Mouse (Mus musculus): ENCODE data around the gene Cxcr1. TPM values are rescaled to one million over a fixed set of nuclear protein-coding genes. Genes with fewer than 3 reads are reported as not detected.
A peak's percentile ranks its signal among the peaks of the same experiment; 100 is the strongest.

Cxcr1 gene
- polyA plus RNA-seq, 1 experiment = not detected

DNA sequence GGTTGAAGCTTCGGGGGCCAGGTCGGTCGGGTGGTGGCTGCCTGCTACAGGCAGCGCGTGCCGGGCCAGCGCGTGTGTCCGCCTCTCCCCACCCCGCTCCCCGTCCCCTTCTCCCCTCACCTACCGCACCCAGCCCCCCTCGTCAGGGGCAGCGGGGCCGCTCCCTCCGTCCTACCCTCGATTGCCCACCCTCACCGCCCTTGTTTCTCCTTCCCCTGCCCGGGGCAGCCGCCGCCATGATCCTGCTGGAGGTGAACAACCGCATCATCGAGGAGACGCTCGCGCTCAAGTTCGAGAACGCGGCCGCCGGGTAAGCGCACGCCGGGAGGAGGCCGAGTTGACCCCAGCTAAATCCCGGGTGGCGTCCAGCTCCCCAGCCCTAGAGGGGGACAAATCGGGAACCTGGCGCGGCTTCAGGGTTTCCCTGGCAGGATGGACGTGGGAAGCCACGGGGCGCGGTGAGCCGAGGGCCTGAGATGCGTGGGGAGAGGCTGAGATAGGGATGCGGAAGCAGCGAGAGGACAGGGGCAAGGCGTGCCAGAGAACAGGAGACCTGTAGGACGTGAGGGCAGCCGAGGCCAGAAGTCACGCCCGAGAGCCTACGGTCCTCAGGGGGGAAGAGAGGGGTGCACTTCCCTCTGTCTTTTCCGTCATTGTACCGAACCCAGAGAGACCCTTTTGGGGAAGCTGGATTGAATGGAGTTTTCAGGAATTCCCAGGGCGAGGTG is 42.3 kb upstream of the Cxcr1 start:
- H3K36me3 ChIP-seq (ENCODE audit: control insufficient read depth, insufficient read depth, low read length) = no peaks in the 10 kb centered on the region
- H3K4me1 ChIP-seq (replicated peaks; ENCODE audit: control insufficient read depth, insufficient read depth, low read length) = peaks cover 18% of the 10 kb centered on the region
- under 1% methylated on average over 46 of the region's 57 CpGs for WGBS
- H3K27ac ChIP-seq (ENCODE audit: control insufficient read depth, insufficient read depth, low read length) = peak overlapping the region; percentile 45
- H3K27me3 ChIP-seq (ENCODE audit: control insufficient read depth, insufficient read depth, low read length) = no peaks in the 10 kb centered on the region
- TF ChIP-seq POLR2A (IDR thresholded peaks at IDR 0.05; ENCODE audit: control insufficient read depth, extremely low read depth, insufficient read depth, low read length, poor library complexity) (no peak), CTCF (IDR thresholded peaks at IDR 0.05; ENCODE audit: borderline replicate concordance, control insufficient read depth, extremely low read depth, insufficient read depth, low read length, poor library complexity) (no peak)
- H3K4me3 ChIP-seq (ENCODE audit: control insufficient read depth, insufficient read depth, low read length) = peak overlapping the region; percentile 86
- DNase-seq = peak; percentile 49

DNA sequence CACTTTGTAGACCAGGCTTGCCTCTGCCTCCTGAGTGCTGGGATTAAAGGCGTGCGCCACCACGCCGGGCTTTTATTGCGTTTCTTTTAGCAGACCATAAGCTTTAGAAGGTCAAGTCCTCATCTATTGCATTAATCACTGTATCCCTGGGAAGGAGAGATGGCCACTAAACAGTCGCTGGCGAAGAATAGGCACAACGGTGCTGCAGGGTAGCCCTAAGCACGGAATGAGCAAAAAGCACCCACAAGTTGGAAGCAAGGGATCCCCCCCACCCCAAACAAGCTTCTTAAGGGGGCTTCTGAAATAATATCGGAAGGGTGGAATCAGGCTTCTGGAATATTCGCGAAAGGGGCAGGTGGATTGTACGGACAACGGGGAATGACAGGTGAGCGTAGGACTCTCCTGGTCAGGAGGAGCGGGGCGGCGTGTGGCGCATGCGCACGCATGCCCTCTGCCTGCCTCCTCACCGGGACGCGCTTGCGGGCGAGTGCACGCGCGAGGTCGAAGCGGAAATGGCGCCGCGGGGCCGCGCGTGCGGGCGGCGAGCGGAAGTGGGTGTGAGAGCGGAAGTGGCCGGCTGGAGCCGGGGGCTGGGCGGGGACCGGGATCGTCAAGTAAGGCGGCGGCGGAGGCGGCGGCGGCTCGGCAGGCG is 41.6 kb upstream of the Cxcr1 start, which contains the start of gene Arpc2:
TSS of gene Arpc2 (plus strand) at position 147 of the 652 bp plus-strand sequence.
- WGBS = 7% methylated on average over 53 of the region's 55 CpGs
- Histone ChIP-seq H3K27ac (ENCODE audit: control insufficient read depth, insufficient read depth, low read length) (peak within 1 kb of the TSS; percentile 45), H3K4me1 (replicated peaks; ENCODE audit: control insufficient read depth, insufficient read depth, low read length) (peaks cover 16% of the 10 kb centered on the region), H3K4me3 (ENCODE audit: control insufficient read depth, insufficient read depth, low read length) (peak within 1 kb of the TSS; percentile 86), H3K36me3 (ENCODE audit: control insufficient read depth, insufficient read depth, low read length) (no peaks in the 10 kb centered on the region), H3K27me3 (ENCODE audit: control insufficient read depth, insufficient read depth, low read length) (no peaks in the 10 kb centered on the region)
- peak; percentile 98 for DNase-seq
- TF ChIP-seq CTCF (IDR thresholded peaks at IDR 0.05; ENCODE audit: borderline replicate concordance, control insufficient read depth, extremely low read depth, insufficient read depth, low read length, poor library complexity) (0 out of 2 replicates have a peak, but pooled peaks have one; percentile 40), POLR2A (IDR thresholded peaks at IDR 0.05; ENCODE audit: control insufficient read depth, extremely low read depth, insufficient read depth, low read length, poor library complexity) (peak; percentile 89)

DNA sequence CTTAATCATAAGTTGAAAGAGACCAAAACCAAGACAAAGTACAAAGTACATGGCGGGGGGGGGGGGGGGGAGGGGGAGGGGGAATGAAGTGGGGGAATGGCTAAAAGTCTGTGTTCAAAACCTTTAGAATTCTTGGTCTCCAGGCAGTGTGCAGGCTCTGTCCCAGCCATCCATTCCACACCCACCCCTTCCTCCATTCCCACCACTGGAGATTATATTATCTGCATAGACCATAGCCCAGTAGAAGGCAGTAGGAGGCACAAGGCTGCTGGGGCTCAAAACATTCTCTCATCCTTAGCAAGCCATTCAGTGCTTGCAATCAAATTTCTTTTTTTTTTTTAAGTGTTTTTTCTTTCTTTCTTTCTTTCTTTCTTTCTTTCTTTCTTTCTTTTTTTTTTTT is 36.6 kb upstream of the Cxcr1 start:
- H3K27ac ChIP-seq (ENCODE audit: control insufficient read depth, insufficient read depth, low read length) = no peak overlapping the region
- no peak for DNase-seq
- WGBS = 50% methylated on average over 1 of the region's 1 CpGs

DNA sequence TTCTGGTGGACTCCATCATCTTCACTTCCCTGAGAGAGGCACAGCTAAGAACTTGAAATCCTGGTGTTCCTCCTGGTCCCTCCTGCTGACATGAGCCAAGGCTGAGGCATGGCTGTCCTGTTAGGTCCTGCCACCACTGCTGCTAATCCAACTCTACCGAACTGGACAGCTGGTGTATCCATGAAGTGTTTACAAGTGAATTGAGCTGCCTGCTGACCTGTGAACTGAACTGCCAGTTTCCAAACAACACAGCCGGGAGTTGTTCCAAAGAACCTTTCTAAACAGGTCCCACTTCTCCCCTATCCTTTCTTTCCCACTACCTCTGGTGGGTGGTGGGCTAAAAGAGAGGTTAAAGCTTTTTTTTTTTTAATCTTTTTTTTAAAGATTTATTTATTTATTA is 35.5 kb upstream of the Cxcr1 start:
- WGBS = 94% methylated on average over 2 of the region's 2 CpGs
- H3K4me1 ChIP-seq (replicated peaks; ENCODE audit: control insufficient read depth, insufficient read depth, low read length) = 0 out of 2 replicates have a peak, but pooled peaks cover 3% of the 10 kb centered on the region
- TF ChIP-seq CTCF (IDR thresholded peaks at IDR 0.05; ENCODE audit: borderline replicate concordance, control insufficient read depth, extremely low read depth, insufficient read depth, low read length, poor library complexity) = no peak
- TF ChIP-seq POLR2A (IDR thresholded peaks at IDR 0.05; ENCODE audit: control insufficient read depth, extremely low read depth, insufficient read depth, low read length, poor library complexity) = no peak
- no peaks in the 10 kb centered on the region for H3K36me3 ChIP-seq (ENCODE audit: control insufficient read depth, insufficient read depth, low read length)
- no peak overlapping the region for H3K27ac ChIP-seq (ENCODE audit: control insufficient read depth, insufficient read depth, low read length)
- H3K4me3 ChIP-seq (ENCODE audit: control insufficient read depth, insufficient read depth, low read length) = no peak overlapping the region
- H3K27me3 ChIP-seq (ENCODE audit: control insufficient read depth, insufficient read depth, low read length) = no peaks in the 10 kb centered on the region
- no peak for DNase-seq

More for the DNA sequence above, 36.6 kb upstream of the Cxcr1 start:
- TF ChIP-seq CTCF (IDR thresholded peaks at IDR 0.05; ENCODE audit: borderline replicate concordance, control insufficient read depth, extremely low read depth, insufficient read depth, low read length, poor library complexity) = no peak
- no peak for TF ChIP-seq POLR2A (IDR thresholded peaks at IDR 0.05; ENCODE audit: control insufficient read depth, extremely low read depth, insufficient read depth, low read length, poor library complexity)
- H3K27me3 ChIP-seq (ENCODE audit: control insufficient read depth, insufficient read depth, low read length) = no peaks in the 10 kb centered on the region
- H3K4me1 ChIP-seq (replicated peaks; ENCODE audit: control insufficient read depth, insufficient read depth, low read length) = peaks cover 6% of the 10 kb centered on the region; the same call in 1 of the 2 replicates
- no peak overlapping the region for H3K4me3 ChIP-seq (ENCODE audit: control insufficient read depth, insufficient read depth, low read length)
- H3K36me3 ChIP-seq (ENCODE audit: control insufficient read depth, insufficient read depth, low read length) = no peaks in the 10 kb centered on the region

DNA sequence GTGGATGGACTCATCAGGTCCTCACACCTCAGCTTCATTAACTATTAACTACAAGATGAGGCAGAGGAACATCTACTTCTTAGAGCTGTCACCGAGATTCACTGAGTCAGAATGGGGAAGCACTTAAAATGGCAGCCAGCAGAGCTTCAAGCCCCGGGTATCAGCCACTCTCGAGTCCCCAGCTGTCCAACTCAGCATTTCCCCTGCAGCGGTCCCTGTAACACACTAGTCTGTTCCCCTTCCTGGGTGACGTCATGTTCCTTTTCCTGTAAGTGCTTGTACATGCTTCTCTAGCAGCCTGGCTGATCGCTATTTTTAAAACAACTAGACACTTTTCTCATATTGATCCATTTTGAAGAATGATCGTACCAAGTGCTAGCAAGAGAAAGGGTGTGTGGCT is 32.9 kb upstream of the Cxcr1 start:
- WGBS = 14% methylated on average over 7 of the region's 7 CpGs
- Histone ChIP-seq H3K4me1 (replicated peaks; ENCODE audit: control insufficient read depth, insufficient read depth, low read length) (0 out of 2 replicates have a peak, but pooled peaks cover 3% of the 10 kb centered on the region), H3K27me3 (ENCODE audit: control insufficient read depth, insufficient read depth, low read length) (no peaks in the 10 kb centered on the region), H3K27ac (ENCODE audit: control insufficient read depth, insufficient read depth, low read length) (no peak overlapping the region), H3K4me3 (ENCODE audit: control insufficient read depth, insufficient read depth, low read length) (no peak overlapping the region), H3K36me3 (ENCODE audit: control insufficient read depth, insufficient read depth, low read length) (no peaks in the 10 kb centered on the region)
- TF ChIP-seq CTCF (IDR thresholded peaks at IDR 0.05; ENCODE audit: borderline replicate concordance, control insufficient read depth, extremely low read depth, insufficient read depth, low read length, poor library complexity) = no peak
- DNase-seq = peak; percentile 72

DNA sequence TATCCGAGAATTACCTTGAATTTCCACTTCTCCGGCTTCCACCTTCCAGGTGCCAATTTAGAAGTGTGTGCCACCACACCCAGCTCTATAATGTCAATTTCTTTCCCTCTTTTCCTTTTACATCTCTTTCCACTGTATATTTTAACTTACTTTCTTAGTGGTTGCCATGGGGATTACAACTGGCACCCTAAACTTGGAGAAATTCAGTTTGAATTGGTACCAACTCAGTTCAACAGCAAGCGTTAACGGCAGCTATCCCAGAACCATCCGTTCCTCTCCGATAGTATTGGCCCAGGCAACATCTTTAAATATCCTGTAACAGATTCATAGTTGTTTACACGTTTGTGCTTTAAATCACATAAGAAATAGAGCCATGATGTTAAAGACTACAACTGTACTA is 25.5 kb upstream of the Cxcr1 start:
- no peak for TF ChIP-seq CTCF (IDR thresholded peaks at IDR 0.05; ENCODE audit: borderline replicate concordance, control insufficient read depth, extremely low read depth, insufficient read depth, low read length, poor library complexity)
- no peak for TF ChIP-seq POLR2A (IDR thresholded peaks at IDR 0.05; ENCODE audit: control insufficient read depth, extremely low read depth, insufficient read depth, low read length, poor library complexity)
- no peak for DNase-seq
- no peaks in the 10 kb centered on the region for H3K27me3 ChIP-seq (ENCODE audit: control insufficient read depth, insufficient read depth, low read length)
- no peak overlapping the region for H3K4me3 ChIP-seq (ENCODE audit: control insufficient read depth, insufficient read depth, low read length)
- H3K36me3 ChIP-seq (ENCODE audit: control insufficient read depth, insufficient read depth, low read length) = no peaks in the 10 kb centered on the region
- 96% methylated on average over 7 of the region's 7 CpGs for WGBS
- peaks cover 4% of the 10 kb centered on the region; the same call in 1 of the 2 replicates for H3K4me1 ChIP-seq (replicated peaks; ENCODE audit: control insufficient read depth, insufficient read depth, low read length)
- no peak overlapping the region for H3K27ac ChIP-seq (ENCODE audit: control insufficient read depth, insufficient read depth, low read length)

Data from thymus, adult 2 months (tissue).